Mouse (Mus musculus): ENCODE measurements around the gene Ralgapa2. TPM values are rescaled to one million over a fixed set of nuclear protein-coding genes. Genes with fewer than 3 reads are reported as not detected.

The Ralgapa2 gene
- polyA plus RNA-seq, 1 experiment: 2.3 TPM

GRCm38 (mm10) chr2:146551818-146552217, 39.7 kb upstream of the Ralgapa2 start:
- Histone ChIP-seq H3K79me2 (ENCODE audit: control insufficient read depth, insufficient read depth) (no peaks in the 10 kb centered on the region), H3K4me3 (ENCODE audit: insufficient read depth, poor library complexity, severe bottlenecking) (no peak overlapping the region), H3K27me3 (ENCODE audit: control insufficient read depth, insufficient read depth, insufficient read length) (no peaks in the 10 kb centered on the region), H3ac (ENCODE audit: control insufficient read depth, insufficient read length, low read depth) (no peak overlapping the region), H3K36me3 (ENCODE audit: control insufficient read depth, insufficient read depth) (no peaks in the 10 kb centered on the region), H3K79me3 (ENCODE audit: low read depth) (no peaks in the 10 kb centered on the region)
- TF ChIP-seq FOSL1 (IDR thresholded peaks at IDR 0.05; ENCODE audit: insufficient read depth, low read length, poor library complexity, severe bottlenecking) (no peak), CTCF (IDR thresholded peaks at IDR 0.05; ENCODE audit: control insufficient read depth, insufficient read depth, insufficient read length) (no peak), MAX (IDR thresholded peaks at IDR 0.05) (no peak), CEBPB (IDR thresholded peaks at IDR 0.05; ENCODE audit: low read depth) (no peak), MYOG (IDR thresholded peaks at IDR 0.05; ENCODE audit: control insufficient read depth, extremely low read depth, insufficient read length) (no peak), USF1 (IDR thresholded peaks at IDR 0.05; ENCODE audit: low read depth) (no peak), MYOD1 (IDR thresholded peaks at IDR 0.05; ENCODE audit: control insufficient read depth, insufficient read length, low read depth) (no peak)

GRCm38 (mm10) chr2:146549111-146549776, 37.1 kb upstream of the Ralgapa2 start:
- Histone ChIP-seq H3K79me3 (ENCODE audit: low read depth) (no peaks in the 10 kb centered on the region), H3K36me3 (ENCODE audit: control insufficient read depth, insufficient read depth) (no peaks in the 10 kb centered on the region), H3ac (ENCODE audit: control insufficient read depth, insufficient read length, low read depth) (no peak overlapping the region), H3K4me3 (ENCODE audit: insufficient read depth, poor library complexity, severe bottlenecking) (no peak overlapping the region), H3K27me3 (ENCODE audit: control insufficient read depth, insufficient read depth, insufficient read length) (no peaks in the 10 kb centered on the region), H3K79me2 (ENCODE audit: control insufficient read depth, insufficient read depth) (no peaks in the 10 kb centered on the region)
- TF ChIP-seq FOSL1 (IDR thresholded peaks at IDR 0.05; ENCODE audit: insufficient read depth, low read length, poor library complexity, severe bottlenecking) (no peak), MAX (IDR thresholded peaks at IDR 0.05) (no peak), MYOG (IDR thresholded peaks at IDR 0.05; ENCODE audit: control insufficient read depth, extremely low read depth, insufficient read length) (no peak), CTCF (IDR thresholded peaks at IDR 0.05; ENCODE audit: control insufficient read depth, insufficient read depth, insufficient read length) (no peak), CEBPB (IDR thresholded peaks at IDR 0.05; ENCODE audit: low read depth) (no peak), USF1 (IDR thresholded peaks at IDR 0.05; ENCODE audit: low read depth) (no peak), MYOD1 (IDR thresholded peaks at IDR 0.05; ENCODE audit: control insufficient read depth, insufficient read length, low read depth) (no peak)

- Histone ChIP-seq H3K36me3 (ENCODE audit: control insufficient read depth, insufficient read depth) (no peaks in the 10 kb centered on the region), H3K79me2 (ENCODE audit: control insufficient read depth, insufficient read depth) (no peaks in the 10 kb centered on the region), H3K27me3 (ENCODE audit: control insufficient read depth, insufficient read depth, insufficient read length) (no peaks in the 10 kb centered on the region)
These were observed 32.1 kb upstream of the Ralgapa2 start for GRCm38 (mm10) chr2:146544155-146544814.

GRCm38 (mm10) chr2:146533118-146533949, 21.2 kb upstream of the Ralgapa2 start:
- H3K79me2 ChIP-seq (ENCODE audit: control insufficient read depth, insufficient read depth): no peaks in the 10 kb centered on the region
- TF ChIP-seq FOSL1 (IDR thresholded peaks at IDR 0.05; ENCODE audit: insufficient read depth, low read length, poor library complexity, severe bottlenecking) (no peak), CEBPB (IDR thresholded peaks at IDR 0.05; ENCODE audit: low read depth) (peak; percentile 74), MAX (IDR thresholded peaks at IDR 0.05) (no peak)
- no peaks in the 10 kb centered on the region for H3K36me3 ChIP-seq (ENCODE audit: control insufficient read depth, insufficient read depth)
- H3K79me3 ChIP-seq (ENCODE audit: low read depth): no peaks in the 10 kb centered on the region
- H3K27me3 ChIP-seq (ENCODE audit: control insufficient read depth, insufficient read depth, insufficient read length): no peaks in the 10 kb centered on the region
- no peak overlapping the region for H3ac ChIP-seq (ENCODE audit: control insufficient read depth, insufficient read length, low read depth)
- H3K4me3 ChIP-seq (ENCODE audit: insufficient read depth, poor library complexity, severe bottlenecking): no peak overlapping the region

More at GRCm38 (mm10) chr2:146544155-146544814, 32.1 kb upstream of the Ralgapa2 start:
- H3ac ChIP-seq (ENCODE audit: control insufficient read depth, insufficient read length, low read depth): no peak overlapping the region
- H3K4me3 ChIP-seq (ENCODE audit: insufficient read depth, poor library complexity, severe bottlenecking): no peak overlapping the region
- H3K79me3 ChIP-seq (ENCODE audit: low read depth): no peaks in the 10 kb centered on the region
- TF ChIP-seq CEBPB (IDR thresholded peaks at IDR 0.05; ENCODE audit: low read depth) (no peak), CTCF (IDR thresholded peaks at IDR 0.05; ENCODE audit: control insufficient read depth, insufficient read depth, insufficient read length) (no peak), FOSL1 (IDR thresholded peaks at IDR 0.05; ENCODE audit: insufficient read depth, low read length, poor library complexity, severe bottlenecking) (no peak), MYOD1 (IDR thresholded peaks at IDR 0.05; ENCODE audit: control insufficient read depth, insufficient read length, low read depth) (no peak), USF1 (IDR thresholded peaks at IDR 0.05; ENCODE audit: low read depth) (no peak), MAX (IDR thresholded peaks at IDR 0.05) (no peak), MYOG (IDR thresholded peaks at IDR 0.05; ENCODE audit: control insufficient read depth, extremely low read depth, insufficient read length) (no peak)

DNA sequence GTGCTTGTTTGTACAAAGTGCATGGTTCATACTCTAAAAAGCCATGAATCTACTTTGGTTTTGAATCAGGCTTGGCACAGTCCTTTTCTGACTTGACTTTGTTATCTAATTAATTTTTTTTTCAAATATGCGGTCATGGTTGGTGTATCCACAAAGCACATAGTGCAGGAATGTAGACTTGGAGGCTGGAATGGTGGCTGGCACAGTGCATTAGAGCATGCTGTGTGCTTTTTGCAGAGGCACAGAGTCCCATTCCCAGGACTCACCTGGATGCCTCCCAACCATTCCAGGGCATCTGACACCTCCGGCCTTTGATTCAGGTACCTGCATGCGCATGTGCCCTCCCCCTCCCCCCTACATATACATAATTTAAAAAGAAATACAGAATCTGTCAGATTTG, 20.3 kb upstream of the Ralgapa2 start:
- no peaks in the 10 kb centered on the region for H3K36me3 ChIP-seq (ENCODE audit: control insufficient read depth, insufficient read depth)
- no peak for TF ChIP-seq MYOD1 (IDR thresholded peaks at IDR 0.05; ENCODE audit: control insufficient read depth, insufficient read length, low read depth)
- TF ChIP-seq USF1 (IDR thresholded peaks at IDR 0.05; ENCODE audit: low read depth): no peak
- no peak for TF ChIP-seq MAX (IDR thresholded peaks at IDR 0.05)
- TF ChIP-seq FOSL1 (IDR thresholded peaks at IDR 0.05; ENCODE audit: insufficient read depth, low read length, poor library complexity, severe bottlenecking): no peak
- no peak for TF ChIP-seq CTCF (IDR thresholded peaks at IDR 0.05; ENCODE audit: control insufficient read depth, insufficient read depth, insufficient read length)
- TF ChIP-seq MYOG (IDR thresholded peaks at IDR 0.05; ENCODE audit: control insufficient read depth, extremely low read depth, insufficient read length): no peak
- no peak for TF ChIP-seq CEBPB (IDR thresholded peaks at IDR 0.05; ENCODE audit: low read depth)
- H3ac ChIP-seq (ENCODE audit: control insufficient read depth, insufficient read length, low read depth): no peak overlapping the region
- H3K4me3 ChIP-seq (ENCODE audit: insufficient read depth, poor library complexity, severe bottlenecking): no peak overlapping the region
- no peaks in the 10 kb centered on the region for H3K79me2 ChIP-seq (ENCODE audit: control insufficient read depth, insufficient read depth)
- H3K79me3 ChIP-seq (ENCODE audit: low read depth): no peaks in the 10 kb centered on the region
- H3K27me3 ChIP-seq (ENCODE audit: control insufficient read depth, insufficient read depth, insufficient read length): no peaks in the 10 kb centered on the region
